Mouse (Mus musculus): ENCODE measurements around the gene Agap2.

DNA sequence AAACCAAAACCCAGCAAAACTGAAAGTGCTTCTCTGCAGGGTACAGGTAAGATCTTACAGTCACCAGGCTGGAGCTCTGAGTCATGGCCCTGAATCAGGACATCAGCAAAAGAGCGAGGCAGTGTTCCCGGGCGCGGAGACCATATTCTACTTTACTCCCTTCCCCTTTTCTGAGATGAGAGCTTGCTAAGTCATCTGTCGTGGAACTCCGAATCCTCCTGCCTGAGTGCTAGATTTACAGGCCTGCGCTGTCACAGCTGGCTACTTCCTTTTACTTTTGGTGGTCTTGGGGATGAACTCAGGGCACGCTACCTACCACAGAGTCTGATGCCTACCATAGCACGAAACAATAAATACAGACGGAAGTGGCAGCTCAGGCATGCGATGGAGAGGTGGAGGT, 39.3 kb downstream of the Agap2 start:
- no peak for TF ChIP-seq POLR2A (IDR thresholded peaks at IDR 0.05; ENCODE audit: low read depth, low read length)
- no peak for TF ChIP-seq CTCF (conservative IDR thresholded peaks at IDR 0.05; ENCODE audit: insufficient read depth, insufficient read length, low read depth, low read length)

Measured in kidney, adult 2 months (tissue).